Mouse (Mus musculus) liver, embryonic 14.5 days (tissue): ENCODE results near the gene Ybx3. TPM values are rescaled to one million over a fixed set of nuclear protein-coding genes. Genes with fewer than 3 reads are reported as not detected.

Experiments used
- ATAC-seq: fragments of 200-750 bp; cut with Nextera tagmentation; 2 replicates; pipeline ENCODE4 v1.8.0; 2017; ENCODE audit warnings: moderate number of reproducible peaks, mild to moderate bottlenecking, moderate library complexity; ENCODE audit not compliant: insufficient read depth
- DNase-seq, 3 experiments: peaks; one replicate each; pipeline ENCODE4 v3.0.0-alpha.2; 2012 to 2013; ENCODE audit warnings: low read depth in 3 of 3, low spot score in 3 of 3
- H3K27ac ChIP-seq: fragments of 300-500 bp; sonication (generic); 2 replicates; pipeline ENCODE4 v1.5.1; 2014; ENCODE audit warnings: moderate library complexity, mild to moderate bottlenecking, control low read depth, inconsistent platforms
- H3K27me3 ChIP-seq: fragments of 300-500 bp; sonication (generic); 2 replicates; pipeline ENCODE4 v1.6.1; 2014; ENCODE audit warnings: mild to moderate bottlenecking, low read length, moderate library complexity; ENCODE audit not compliant: control insufficient read depth, insufficient read depth
- H3K36me3 ChIP-seq: fragments of 300-500 bp; sonication (generic); replicated peaks from 2 replicates; pipeline ENCODE4 v1.6.1; 2014; ENCODE audit warnings: low read depth; ENCODE audit not compliant: control insufficient read depth, insufficient read depth
- H3K4me1 ChIP-seq, 2 experiments: fragments of 200-500 bp in 1 of 2; fragments of 300-500 bp in 1 of 2; sonication (generic) in 1 of 2; replicated peaks; 2 replicates each; pipeline ENCODE4 v1.6.1; 2012 to 2014; ENCODE audit warnings: antibody characterized with exemption in 1 of 2, inconsistent platforms in 1 of 2, low read length in 1 of 2; ENCODE audit not compliant: control insufficient read depth in 2 of 2, insufficient read depth in 2 of 2
- H3K4me2 ChIP-seq: fragments of 300-500 bp; sonication (generic); 2 replicates; pipeline ENCODE4 v1.6.1; 2014; ENCODE audit warnings: low read depth, mild to moderate bottlenecking, control low read depth, moderate library complexity
- H3K4me3 ChIP-seq, 2 experiments: fragments of 200-500 bp in 1 of 2; fragments of 300-500 bp in 1 of 2; sonication (generic) in 1 of 2; 2 replicates each; pipeline ENCODE4 v1.5.1; 2012 to 2014; ENCODE audit warnings: low read depth in 2 of 2, low read length in 2 of 2, mild to moderate bottlenecking in 2 of 2, control low read depth in 1 of 2, inconsistent platforms in 1 of 2, moderate library complexity in 1 of 2; ENCODE audit not compliant: insufficient read depth in 1 of 2
- H3K9ac ChIP-seq: fragments of 300-500 bp; sonication (generic); replicated peaks from 2 replicates; pipeline ENCODE4 v1.6.1; 2014; ENCODE audit warnings: mild to moderate bottlenecking, control low read depth, moderate library complexity
- H3K9me3 ChIP-seq: fragments of 300-500 bp; sonication (generic); 2 replicates; pipeline ENCODE4 v1.6.1; 2016; ENCODE audit warnings: low read length, mixed read lengths; ENCODE audit not compliant: control insufficient read depth
- CTCF ChIP-seq: IDR thresholded peaks from 2 replicates; pipeline ENCODE4 v1.5.1; 2016; ENCODE audit warnings: antibody characterized with exemption, low read depth, control low read depth
- EP300 ChIP-seq: IDR thresholded peaks from 2 replicates; pipeline ENCODE4 v1.6.1; 2016; ENCODE audit warnings: antibody characterized with exemption, low read depth
- whole genome bisulfite sequencing: fragments of 180-500 bp; shearing (Covaris S2); extraction: QIAGEN DNeasy Blood & Tissue Kit; methylation state at CpG from one replicate; pipeline ENCODE4 v1.1.7; 2014; ENCODE audit not compliant: insufficient replicate concordance; 5-methylcytosine and 5-hydroxymethylcytosine counted together
- polyA plus RNA-seq, 2 experiments: library from polyadenylated mRNA; depleted of rRNA in 1 of 2; stranded (reverse) in 1 of 2; unstranded in 1 of 2; fragments of >200 nt; fragmentation: Nextera tagmentation in 1 of 2; extraction: Ambion mirVana in 1 of 2; gene quantifications; 2 replicates each; pipeline versions ENCODE4 v1.2.1 to v1.2.3; 2012 to 2014

Gene Ybx3
- polyA plus RNA-seq, 2 experiments: 74.6 to 214 TPM

DNA sequence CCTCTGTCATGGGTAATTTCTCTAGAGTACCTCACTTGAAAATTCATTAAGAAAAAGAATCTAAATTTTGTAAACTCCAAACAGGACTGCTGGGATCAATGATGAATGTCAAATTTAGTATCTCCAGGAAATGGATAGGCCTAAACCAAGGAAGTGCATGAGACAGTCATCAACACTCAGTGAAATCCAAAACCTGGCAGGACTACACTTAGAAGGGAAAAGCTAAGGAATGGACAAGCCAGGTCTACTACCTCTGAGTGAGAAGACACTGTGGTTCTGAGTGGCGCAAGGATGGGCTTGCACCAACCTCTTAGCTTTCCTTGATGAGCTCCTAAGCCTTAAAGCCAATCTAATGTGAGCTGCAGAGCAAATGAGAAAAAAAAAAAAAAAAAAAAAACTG, 2.8 kb downstream of the Ybx3 start:
- 80% methylated on average over 1 of the region's 1 CpGs for WGBS
- H3K4me3 ChIP-seq: peak overlapping the region; percentile 32 to 85; a peak in 3 of 4 replicates
- peaks cover 29 to 43% of the 10 kb centered on the region in 2 experiments for H3K4me1 ChIP-seq
- H3K27me3 ChIP-seq: no peaks in the 10 kb centered on the region
- H3K36me3 ChIP-seq: peaks cover 25% of the 10 kb centered on the region
- peak overlapping the region; percentile 41 for H3K27ac ChIP-seq
- no peak for TF ChIP-seq CTCF
- TF ChIP-seq EP300: no peak
- DNase-seq (no peak), ATAC-seq (no peak)
- no peaks in the 10 kb centered on the region for H3K9me3 ChIP-seq
- peak overlapping the region; percentile 95 for H3K9ac ChIP-seq
- peak overlapping the region; percentile 88 for H3K4me2 ChIP-seq

DNA sequence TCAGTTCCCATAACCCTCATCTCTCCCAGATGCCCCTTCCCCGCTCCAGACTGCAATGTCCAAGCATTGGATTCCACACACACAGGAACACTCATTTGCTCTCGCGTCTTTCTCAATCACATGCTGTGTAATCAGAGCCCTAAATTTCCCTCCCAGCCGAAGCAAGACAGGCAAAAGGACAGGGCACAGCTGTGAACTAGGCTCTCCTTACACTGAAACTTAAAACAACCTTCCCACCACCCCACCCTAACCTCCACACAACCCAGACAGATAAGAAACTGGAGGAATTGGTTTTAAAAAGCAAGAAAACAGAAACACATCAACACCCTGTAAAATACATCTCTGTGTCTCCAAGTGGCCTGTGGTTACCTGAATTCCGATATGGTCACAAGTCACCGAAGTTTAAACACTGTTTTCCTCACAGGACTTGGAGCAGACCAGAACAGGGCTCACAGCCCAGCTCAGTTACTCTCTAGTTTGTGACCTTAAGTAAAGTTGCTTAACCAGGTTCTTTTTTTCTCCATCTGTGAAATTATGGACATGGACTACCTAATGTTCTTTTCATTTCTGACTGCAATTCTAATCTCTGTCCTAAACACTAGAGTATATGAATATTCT, 4.5 kb downstream of the Ybx3 start:
- Histone ChIP-seq H3K9me3 (no peaks in the 10 kb centered on the region), H3K27me3 (no peaks in the 10 kb centered on the region), H3K36me3 (peaks cover 41% of the 10 kb centered on the region), H3K4me3 (peak overlapping the region; percentile 32 to 33; a peak in 3 of 4 replicates), H3K4me1 (peaks cover 29 to 38% of the 10 kb centered on the region in 2 experiments), H3K27ac (peak overlapping the region; percentile 54), H3K9ac (peak overlapping the region; percentile 53), H3K4me2 (peak overlapping the region; percentile 64)
- no peak for ATAC-seq
- 44% methylated on average over 6 of the region's 6 CpGs for WGBS
- DNase-seq: peak in 1 of 3 experiments; percentile 17
- TF ChIP-seq CTCF (no peak), EP300 (no peak)

DNA sequence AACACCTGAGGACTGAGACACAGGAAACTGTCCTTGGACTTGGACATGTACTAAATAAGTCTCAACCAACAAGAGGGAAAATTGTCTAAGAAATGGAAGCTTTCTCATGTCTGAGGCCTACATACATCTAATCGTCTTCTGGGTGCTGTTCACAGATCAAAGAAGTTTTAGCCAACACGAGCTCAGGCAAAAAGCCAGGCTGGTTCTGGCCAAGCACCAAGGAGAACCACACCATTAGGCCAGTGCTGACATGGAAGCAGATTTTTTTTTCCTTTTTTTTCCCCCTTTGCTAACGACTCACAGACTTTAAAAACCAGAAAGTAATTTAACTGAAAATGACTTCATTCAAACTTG, 5.3 kb downstream of the Ybx3 start:
- Histone ChIP-seq H3K36me3 (peaks cover 50% of the 10 kb centered on the region), H3K4me2 (peak overlapping the region; percentile 64; the same call in 1 of the 2 replicates)

DNA sequence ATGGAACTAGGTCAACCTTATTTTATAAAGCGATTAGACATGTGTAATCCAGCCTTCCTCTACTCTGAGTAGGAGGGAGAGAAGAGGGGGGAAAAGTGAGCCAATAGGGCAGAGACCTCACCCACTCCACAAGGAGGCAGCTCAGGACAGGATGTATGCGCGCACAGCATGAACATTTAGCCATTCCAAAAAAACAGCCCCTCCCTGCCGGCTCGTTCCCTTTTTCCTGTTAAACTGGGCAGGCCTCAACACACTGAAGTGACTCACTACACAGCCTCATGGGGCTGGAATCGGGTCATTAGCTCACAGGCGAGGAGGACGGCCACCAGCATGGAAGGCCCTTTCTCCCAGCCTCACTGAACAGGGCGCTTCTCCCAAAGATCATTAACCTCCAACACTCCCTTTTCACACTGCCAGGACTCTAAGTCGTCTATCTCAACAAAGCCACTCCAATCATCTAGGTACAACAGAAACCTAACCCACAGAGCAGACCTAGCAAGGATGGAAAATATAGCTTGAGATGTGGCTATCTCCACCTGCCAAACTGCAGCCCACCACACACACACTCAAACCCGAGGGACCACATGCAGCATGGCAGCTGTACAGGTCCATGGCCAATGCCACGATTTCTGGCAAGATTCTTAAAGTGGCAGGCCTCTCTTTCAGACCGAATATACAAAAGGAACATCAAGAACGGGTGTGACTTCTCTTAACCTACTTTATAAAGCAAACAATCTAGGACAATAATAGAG, 5.9 kb downstream of the Ybx3 start:
- H3K4me1 ChIP-seq: peaks cover 29 to 35% of the 10 kb centered on the region in 2 experiments
- no peaks in the 10 kb centered on the region for H3K9me3 ChIP-seq
- no peak for TF ChIP-seq CTCF
- TF ChIP-seq EP300: no peak
- no peak overlapping the region for H3K9ac ChIP-seq
- H3K27ac ChIP-seq: no peak overlapping the region
- 0 out of 2 replicates have a peak overlapping the region, but pooled peaks have one; percentile 3 for H3K4me2 ChIP-seq
- no peak for DNase-seq
- H3K4me3 ChIP-seq: no peak overlapping the region
- peaks cover 55% of the 10 kb centered on the region for H3K36me3 ChIP-seq
- no peak for ATAC-seq
- WGBS: 73% methylated on average over 14 of the region's 14 CpGs
- H3K27me3 ChIP-seq: no peaks in the 10 kb centered on the region

More for the DNA sequence above, 5.3 kb downstream of the Ybx3 start:
- no peak for TF ChIP-seq EP300
- no peak for TF ChIP-seq CTCF
- H3K4me1 ChIP-seq: peaks cover 29 to 35% of the 10 kb centered on the region in 2 experiments
- no peak overlapping the region for H3K9ac ChIP-seq
- H3K9me3 ChIP-seq: no peaks in the 10 kb centered on the region
- DNase-seq (no peak), ATAC-seq (no peak)
- no peak overlapping the region for H3K4me3 ChIP-seq
- 68% methylated on average over 3 of the region's 3 CpGs for WGBS
- no peaks in the 10 kb centered on the region for H3K27me3 ChIP-seq
- no peak overlapping the region for H3K27ac ChIP-seq

DNA sequence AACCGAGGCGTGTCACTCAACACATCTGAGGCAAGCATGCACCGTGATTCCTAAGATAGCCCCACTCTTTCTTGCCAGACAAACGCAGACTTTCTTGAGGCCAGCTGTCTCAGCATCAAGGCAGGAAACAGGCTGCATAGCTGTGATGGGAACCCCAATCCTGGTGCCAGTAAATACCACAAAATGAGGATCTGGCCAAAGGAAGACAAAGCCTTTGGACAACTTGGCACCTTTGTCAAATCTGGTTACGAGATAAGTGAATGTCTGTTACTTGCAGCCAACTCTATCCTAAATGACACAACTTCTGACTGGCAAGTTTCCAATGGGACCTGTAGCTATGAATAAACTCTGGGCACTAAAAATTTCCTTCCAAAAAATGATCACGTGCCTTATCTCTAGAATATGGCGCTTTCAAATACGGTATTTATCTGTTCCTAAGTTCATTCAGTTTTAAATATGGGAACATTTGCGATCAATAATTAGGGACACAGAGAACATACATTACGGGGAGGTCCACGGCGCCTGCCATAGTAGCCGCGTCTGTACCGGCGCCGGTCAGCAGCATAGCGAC, 9.3 kb downstream of the Ybx3 start:
- TF ChIP-seq EP300 (no peak), CTCF (no peak)
- ATAC-seq: no peak
- Histone ChIP-seq H3K27me3 (no peaks in the 10 kb centered on the region), H3K27ac (no peak overlapping the region), H3K9me3 (no peaks in the 10 kb centered on the region), H3K4me1 (peaks cover 7 to 14% of the 10 kb centered on the region in 2 experiments), H3K36me3 (peaks cover 87% of the 10 kb centered on the region), H3K4me2 (no peak overlapping the region), H3K4me3 (no peak overlapping the region), H3K9ac (no peak overlapping the region)
- 87% methylated on average over 18 of the region's 18 CpGs for WGBS
- no peak for DNase-seq
